Mouse (Mus musculus): ENCODE results near the gene Cyp2d10.

GRCm38 (mm10) chr15:82380714-82381062 is 26.3 kb downstream of the Cyp2d10 start:
- TF ChIP-seq POLR2A (IDR thresholded peaks at IDR 0.05; ENCODE audit: low read depth, low read length) (no peak), CTCF (IDR thresholded peaks at IDR 0.05; ENCODE audit: borderline replicate concordance, insufficient read depth, low read length) (no peak)

Measured in embryonic fibroblast, embryonic 13.5 days (primary cell).